Mouse (Mus musculus) small intestine, adult 2 months (tissue): ENCODE data around the gene Aldh16a1. TPM values are rescaled to one million over a fixed set of nuclear protein-coding genes. Genes with fewer than 3 reads are reported as not detected.

Experiments
- H3K27ac ChIP-seq: fragments of 200-500 bp; 2 replicates; pipeline ENCODE4 v1.5.1; 2012; ENCODE audit warnings: low read depth, low read length, control low read depth, inconsistent platforms; ENCODE audit not compliant: insufficient read depth
- H3K27me3 ChIP-seq: fragments of 200-500 bp; 2 replicates; pipeline ENCODE4 v1.6.1; 2012; ENCODE audit warnings: mild to moderate bottlenecking, moderate library complexity, low read length, inconsistent platforms; ENCODE audit not compliant: control insufficient read depth, insufficient read depth
- H3K36me3 ChIP-seq: fragments of 200-500 bp; 2 replicates; pipeline ENCODE4 v1.6.1; 2012; ENCODE audit warnings: mild to moderate bottlenecking, low read length, control low read depth, inconsistent platforms; ENCODE audit not compliant: control insufficient read depth, insufficient read depth
- H3K4me1 ChIP-seq: fragments of 200-500 bp; 2 replicates; pipeline ENCODE4 v1.6.1; 2012; ENCODE audit warnings: low read length, inconsistent platforms, mixed read lengths; ENCODE audit not compliant: control insufficient read depth, insufficient read depth, insufficient read length
- H3K4me3 ChIP-seq: fragments of 200-500 bp; 2 replicates; pipeline ENCODE4 v1.5.1; 2012; ENCODE audit warnings: low read depth, mild to moderate bottlenecking, control low read depth, inconsistent platforms, low read length, moderate library complexity
- CTCF ChIP-seq: fragments of 200-500 bp; IDR thresholded peaks from 2 replicates; pipeline ENCODE4 v1.5.1; 2012; ENCODE audit warnings: low read depth, mild to moderate bottlenecking, control low read depth, inconsistent platforms, low read length, moderate library complexity, mixed read lengths; ENCODE audit not compliant: insufficient replicate concordance, insufficient read length; ENCODE audit errors: extremely low read depth
- POLR2A ChIP-seq: fragments of 200-500 bp; IDR thresholded peaks from 2 replicates; pipeline ENCODE4 v1.6.1; 2012; ENCODE audit warnings: low read depth, mild to moderate bottlenecking, control low read depth, inconsistent platforms, low read length, moderate library complexity
- WGBS: fragments of 180-500 bp; shearing (Covaris S2); methylation state at CpG from one replicate; pipeline ENCODE4 v1.1.7; 2018; 5-methylcytosine and 5-hydroxymethylcytosine counted together
- polyA plus RNA-seq: library from polyadenylated mRNA; depleted of rRNA; stranded (reverse); fragments of >200 nt; gene quantifications from 2 replicates; pipeline ENCODE4 v1.2.3, GENCODE M21; 2012; rRNA removed

Gene Aldh16a1
- 133 and 253 TPM in 2 replicates for polyA plus RNA-seq

DNA sequence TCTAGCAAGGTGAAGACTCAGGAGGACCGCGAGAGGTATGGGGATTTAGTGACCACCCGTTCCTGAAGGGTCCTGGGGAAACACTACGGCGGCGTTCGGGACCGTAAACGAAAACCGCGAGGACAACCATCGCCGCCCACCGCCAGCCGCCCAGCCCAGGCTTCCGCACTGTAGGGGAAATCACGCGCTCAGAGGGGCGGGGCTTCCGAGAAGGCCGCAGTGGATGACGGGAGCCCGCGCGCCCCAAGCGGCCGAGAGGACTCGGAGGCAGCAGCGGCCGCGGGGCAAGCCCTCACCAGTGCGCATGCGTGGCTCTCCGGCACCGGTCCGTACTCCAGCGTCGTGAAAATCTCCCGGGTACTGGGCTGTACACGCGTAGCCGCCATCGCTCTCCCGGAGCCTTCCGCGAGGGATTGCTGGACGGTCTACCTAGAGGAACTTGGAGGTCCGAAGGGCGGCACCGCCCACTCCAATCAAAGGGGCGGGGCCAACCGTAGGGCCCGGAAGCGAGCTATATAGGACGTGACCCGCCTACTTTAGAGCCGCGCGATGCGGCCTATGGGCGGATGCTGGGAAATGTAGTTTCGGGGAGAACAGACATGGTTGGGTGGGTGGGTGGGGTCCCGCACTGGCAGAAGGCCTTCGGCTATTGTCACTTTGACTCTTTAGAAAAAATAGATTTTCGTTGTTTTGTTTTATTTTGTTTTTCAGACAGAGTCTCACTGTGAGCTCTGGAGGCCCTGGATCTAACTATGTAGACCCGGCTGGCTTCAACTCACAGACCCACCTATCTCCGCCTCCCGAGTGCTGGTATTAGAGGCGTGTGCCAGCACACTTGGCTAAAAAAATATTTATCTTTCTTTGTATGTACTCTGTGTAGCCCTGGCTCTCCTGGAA, at the start of gene Aldh16a1, which contains the start of gene Pih1d1:
TSS of gene Aldh16a1 (minus strand) at position 489 of the 897 bp plus-strand sequence.
TSS of gene Pih1d1 (plus strand) at position 208 of the 897 bp plus-strand sequence.
- Histone ChIP-seq H3K27me3 (no peaks in the 10 kb centered on the region), H3K4me3 (peak within 1 kb of the TSS; percentile 71), H3K4me1 (peaks cover 7% of the 10 kb centered on the region), H3K27ac (peak within 1 kb of the TSS; percentile 93), H3K36me3 (0 out of 2 replicates have a peak, but pooled peaks cover 2% of the 10 kb centered on the region)
- 1% methylated on average over 69 of the region's 69 CpGs for WGBS
- TF ChIP-seq POLR2A: peak; percentile 97
- peak; percentile 52 for TF ChIP-seq CTCF

DNA sequence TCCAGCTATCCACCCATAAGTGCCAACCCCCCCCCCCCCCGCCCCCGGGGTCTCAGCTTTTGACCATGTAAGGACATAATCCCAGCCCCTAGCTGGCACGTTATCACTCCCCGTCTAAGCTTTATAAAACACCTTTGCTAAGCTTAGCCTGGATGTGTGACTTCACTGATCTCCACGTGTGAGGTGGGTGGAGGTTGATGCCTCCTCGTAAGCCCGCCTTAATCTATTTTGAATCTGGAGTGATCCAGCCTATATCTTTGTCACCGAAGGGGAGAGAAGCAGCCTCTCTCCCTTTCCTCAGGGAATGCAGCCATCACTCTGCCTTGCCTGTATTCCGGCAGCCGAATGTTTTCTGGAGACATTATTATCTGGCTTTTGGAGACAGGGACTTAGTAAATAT, 48.3 kb upstream of the Aldh16a1 start:
- H3K27ac ChIP-seq: no peak overlapping the region
- TF ChIP-seq POLR2A (no peak), CTCF (no peak)

DNA sequence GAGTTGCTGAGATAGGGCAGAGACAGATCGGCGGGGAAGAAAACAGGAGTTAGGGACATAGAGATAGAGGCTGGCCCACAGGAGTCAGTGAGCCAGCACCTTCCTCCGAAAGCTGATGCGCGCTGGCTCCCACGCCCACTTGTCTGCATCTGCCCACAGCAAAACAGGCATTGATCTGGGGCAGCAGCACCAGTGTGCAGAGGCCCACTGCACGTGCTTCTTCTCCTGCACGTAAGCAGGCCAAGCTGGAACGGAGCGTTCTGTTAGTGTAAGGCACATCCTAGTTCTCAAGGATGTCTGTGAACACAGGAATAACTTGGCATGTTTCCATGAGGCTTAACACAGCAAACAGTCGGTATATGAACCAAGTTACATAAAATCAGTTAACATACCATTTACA, 44.6 kb upstream of the Aldh16a1 start:
- Histone ChIP-seq H3K27ac (no peak overlapping the region), H3K4me1 (no peaks in the 10 kb centered on the region), H3K36me3 (no peaks in the 10 kb centered on the region), H3K27me3 (no peaks in the 10 kb centered on the region), H3K4me3 (no peak overlapping the region)
- TF ChIP-seq POLR2A (no peak), CTCF (no peak)
- 76% methylated on average over 11 of the region's 11 CpGs for whole genome bisulfite sequencing

More for the DNA sequence above, 48.3 kb upstream of the Aldh16a1 start:
- Histone ChIP-seq H3K4me1 (no peaks in the 10 kb centered on the region), H3K27me3 (no peaks in the 10 kb centered on the region), H3K36me3 (no peaks in the 10 kb centered on the region), H3K4me3 (no peak overlapping the region)
- 42% methylated on average over 10 of the region's 10 CpGs for WGBS

DNA sequence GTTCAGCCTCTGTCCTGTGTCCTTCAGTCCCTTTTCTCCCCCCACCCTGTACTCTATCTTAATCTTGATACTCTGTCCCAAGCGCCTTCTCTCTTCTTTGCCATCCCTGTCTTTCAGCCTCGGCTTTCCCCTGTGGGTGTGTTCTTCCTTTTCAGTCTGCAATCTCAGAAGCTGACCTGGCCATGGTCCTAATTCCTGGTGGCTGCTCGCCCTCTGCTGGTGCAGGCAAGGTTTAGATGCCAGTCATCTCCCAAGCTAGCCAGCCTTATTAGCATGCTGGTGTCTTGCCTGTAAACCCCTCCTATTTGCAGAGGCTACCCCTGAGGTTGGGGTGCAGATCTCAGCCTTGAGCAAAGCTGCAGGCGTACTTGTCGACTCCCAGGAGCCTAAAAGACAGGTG, 44.1 kb upstream of the Aldh16a1 start:
- WGBS: 12% methylated on average over 5 of the region's 5 CpGs
- Histone ChIP-seq H3K27me3 (no peaks in the 10 kb centered on the region), H3K36me3 (no peaks in the 10 kb centered on the region), H3K27ac (no peak overlapping the region), H3K4me3 (no peak overlapping the region), H3K4me1 (no peaks in the 10 kb centered on the region)
- TF ChIP-seq CTCF (peak; percentile 75), POLR2A (no peak)

DNA sequence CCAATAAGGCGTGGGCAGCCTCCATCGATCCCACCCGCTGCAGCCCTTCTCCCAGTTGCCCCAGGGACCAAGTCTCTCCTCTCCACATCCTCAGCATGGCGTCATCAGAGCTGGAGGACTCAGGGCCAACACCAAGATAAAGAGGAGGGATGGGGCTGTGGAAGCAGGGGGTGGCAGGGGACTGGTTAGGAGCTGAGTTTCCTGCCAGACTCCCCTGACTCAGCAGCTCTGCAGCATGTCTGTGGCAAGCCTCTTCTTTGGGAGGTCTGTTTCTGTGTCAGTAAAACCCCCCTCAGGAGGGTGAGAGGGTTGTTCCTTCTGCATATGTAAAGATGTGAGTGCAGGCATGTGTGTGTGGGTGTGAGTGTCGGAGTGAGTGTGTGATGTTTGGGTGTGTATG, 42.6 kb upstream of the Aldh16a1 start:
- Histone ChIP-seq H3K27me3 (no peaks in the 10 kb centered on the region), H3K36me3 (no peaks in the 10 kb centered on the region), H3K27ac (no peak overlapping the region), H3K4me3 (no peak overlapping the region), H3K4me1 (no peaks in the 10 kb centered on the region)
- TF ChIP-seq POLR2A: no peak
- no peak for TF ChIP-seq CTCF
- 66% methylated on average over 5 of the region's 5 CpGs for WGBS

DNA sequence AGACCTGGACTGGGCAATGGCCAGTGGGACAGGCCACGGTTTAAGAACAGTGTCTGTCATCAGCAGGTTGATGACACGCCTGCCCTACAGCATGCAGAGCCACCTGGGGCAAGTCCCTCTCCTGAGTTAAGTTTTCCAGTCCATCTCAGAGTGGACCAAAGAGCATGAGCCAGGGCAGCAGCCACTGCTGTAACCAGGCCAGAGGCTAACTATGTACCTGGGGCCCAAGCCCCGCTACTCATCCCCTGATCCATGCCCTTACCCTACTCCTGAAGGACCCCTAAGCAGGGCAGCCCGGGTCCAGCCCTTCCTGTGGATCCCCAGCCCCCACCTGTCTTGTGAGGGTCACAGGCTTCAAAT, 41.8 kb upstream of the Aldh16a1 start:
- H3K36me3 ChIP-seq: no peaks in the 10 kb centered on the region
- no peak overlapping the region for H3K27ac ChIP-seq
- TF ChIP-seq POLR2A (no peak), CTCF (no peak)
- no peak overlapping the region for H3K4me3 ChIP-seq
- no peaks in the 10 kb centered on the region for H3K27me3 ChIP-seq
- 78% methylated on average over 4 of the region's 4 CpGs for WGBS
- H3K4me1 ChIP-seq: no peaks in the 10 kb centered on the region

DNA sequence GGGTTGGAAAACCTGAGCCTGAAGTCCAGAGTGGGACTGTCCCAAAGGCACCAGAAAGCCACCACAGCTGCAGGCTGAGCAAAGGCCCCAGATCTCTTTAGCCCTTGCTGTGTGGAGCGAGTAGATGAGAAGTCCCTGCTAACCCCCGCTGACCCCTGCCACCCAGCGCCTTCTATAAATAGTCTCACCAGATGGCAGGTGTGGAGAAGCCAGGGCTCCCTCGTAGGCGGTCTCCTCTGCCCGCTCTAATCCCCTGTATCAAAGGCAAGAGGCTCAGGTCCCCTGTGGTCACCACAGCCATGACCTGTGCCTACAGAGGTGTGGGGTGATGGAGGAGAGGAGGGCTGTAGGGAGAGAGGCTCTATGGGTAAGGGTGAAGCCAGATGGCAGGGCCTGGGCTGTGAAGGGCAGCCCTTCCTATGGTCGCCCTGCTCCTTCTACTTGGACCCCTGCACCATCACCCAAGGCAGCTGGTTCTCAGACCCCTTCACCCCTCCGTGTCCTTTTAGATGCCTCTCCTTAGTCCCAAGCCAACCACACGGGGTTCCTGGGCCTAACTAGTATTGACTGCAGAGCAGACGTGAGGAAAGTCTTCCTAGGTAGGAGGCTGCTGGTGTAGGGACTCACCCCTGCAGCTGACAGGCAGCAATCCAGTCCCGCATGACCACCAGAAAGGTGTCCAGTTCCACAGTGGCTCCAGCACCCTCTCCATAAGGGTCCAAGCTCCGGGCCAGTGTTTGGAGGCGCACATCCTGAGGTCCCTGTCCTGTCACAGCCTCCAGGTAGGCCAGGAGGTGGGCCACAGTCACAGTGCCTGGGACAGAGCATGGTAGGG, 41.2 kb upstream of the Aldh16a1 start:
- H3K4me1 ChIP-seq: no peaks in the 10 kb centered on the region
- no peak overlapping the region for H3K4me3 ChIP-seq
- H3K36me3 ChIP-seq: no peaks in the 10 kb centered on the region
- no peak for TF ChIP-seq CTCF
- no peaks in the 10 kb centered on the region for H3K27me3 ChIP-seq
- 71% methylated on average over 13 of the region's 13 CpGs for WGBS
- H3K27ac ChIP-seq: no peak overlapping the region
